Mouse (Mus musculus) spleen, embryonic (tissue): ENCODE measurements around the gene Gm20388.
"Not testable (repeated sequence)": the region's sequence is repeated elsewhere in the genome, so short reads cannot be mapped to it uniquely, and the experiment has no call there.

Experiments
- CTCF ChIA-PET: fragments of 350-600 bp; sonication (Branson Sonifier 250); formaldehyde crosslinking; loops from one replicate; lab custom pipeline; 2022; lab: Charles Lee

Gene Gm20388

GRCm38 (mm10) chr8:120800308-120800865, 889.7 kb downstream of the Gm20388 start:
- CTCF ChIA-PET = interaction anchor here (0.6 to 1.1 kb wide), 6 partner anchors 22 to 126 kb away, joined by 3 to 8 read pairs (median 5); no protein-coding TSS in a partner anchor

- CTCF ChIA-PET = not testable (repeated sequence)
These were observed 893.2 kb downstream of the Gm20388 start for GRCm38 (mm10) chr8:120803661-120804375.

GRCm38 (mm10) chr8:120804741-120805140, 894.1 kb downstream of the Gm20388 start:
- CTCF ChIA-PET = interaction anchor here (0.5 kb wide), 1 partner anchor 128 kb away, joined by 3 read pairs; no protein-coding TSS in a partner anchor

GRCm38 (mm10) chr8:120806780-120807264, 896.2 kb downstream of the Gm20388 start:
- CTCF ChIA-PET = interaction anchor here (0.6 to 2.8 kb wide), 3 partner anchors 81 to 403 kb away, joined by 4 to 17 read pairs (median 4); no protein-coding TSS in a partner anchor

- CTCF ChIA-PET = interaction anchor here (0.7 to 2.8 kb wide), 3 partner anchors 128 to 404 kb away, joined by 3 to 17 read pairs (median 4); no protein-coding TSS in a partner anchor
These were observed 897.1 kb downstream of the Gm20388 start for GRCm38 (mm10) chr8:120807719-120808118.

GRCm38 (mm10) chr8:120809050-120809449, 898.4 kb downstream of the Gm20388 start:
- CTCF ChIA-PET = interaction anchor here (2.8 kb wide), 1 partner anchor 130 kb away, joined by 17 read pairs; no protein-coding TSS in a partner anchor

GRCm38 (mm10) chr8:120811953-120812352, 901.3 kb downstream of the Gm20388 start:
- CTCF ChIA-PET = no interaction called here

GRCm38 (mm10) chr8:120813028-120813427, 902.4 kb downstream of the Gm20388 start:
- CTCF ChIA-PET = no interaction called here

- CTCF ChIA-PET = no interaction called here
These were observed 903.2 kb downstream of the Gm20388 start for GRCm38 (mm10) chr8:120813839-120814238.

- CTCF ChIA-PET = interaction anchor here (0.7 kb wide), 1 partner anchor 134 kb away, joined by 3 read pairs; no protein-coding TSS in a partner anchor
These were observed 905.7 kb downstream of the Gm20388 start for GRCm38 (mm10) chr8:120816371-120816770.

- CTCF ChIA-PET = interaction anchor here (0.7 kb wide), 1 partner anchor 131 kb away, joined by 3 read pairs; no protein-coding TSS in a partner anchor
These were observed 909.3 kb downstream of the Gm20388 start for GRCm38 (mm10) chr8:120819906-120820305.

GRCm38 (mm10) chr8:120821399-120822170, 910.9 kb downstream of the Gm20388 start:
- CTCF ChIA-PET = interaction anchor here (0.7 kb wide), 3 partner anchors 74 to 1246 kb away, joined by 8 to 15 read pairs (median 9); no protein-coding TSS in a partner anchor

GRCm38 (mm10) chr8:120823331-120823730, 912.7 kb downstream of the Gm20388 start:
- CTCF ChIA-PET = no interaction called here

GRCm38 (mm10) chr8:120823887-120824286, 913.2 kb downstream of the Gm20388 start:
- CTCF ChIA-PET = no interaction called here

GRCm38 (mm10) chr8:120824638-120825037, 914.0 kb downstream of the Gm20388 start:
- CTCF ChIA-PET = no interaction called here

- CTCF ChIA-PET = interaction anchor here (0.6 kb wide), 1 partner anchor 204 kb away, joined by 3 read pairs; no protein-coding TSS in a partner anchor
These were observed 917.6 kb downstream of the Gm20388 start for GRCm38 (mm10) chr8:120828279-120828678.

GRCm38 (mm10) chr8:120830661-120831060, 920.0 kb downstream of the Gm20388 start:
- CTCF ChIA-PET = interaction anchor here (0.5 to 0.6 kb wide), 2 partner anchors 439 to 1455 kb away, joined by 3 to 6 read pairs; no protein-coding TSS in a partner anchor

- CTCF ChIA-PET = no interaction called here
These were observed 921.4 kb downstream of the Gm20388 start for GRCm38 (mm10) chr8:120832022-120832421.

- CTCF ChIA-PET = no interaction called here
These were observed 922.6 kb downstream of the Gm20388 start for GRCm38 (mm10) chr8:120833196-120833595.

- CTCF ChIA-PET = no interaction called here
These were observed 928.4 kb downstream of the Gm20388 start for GRCm38 (mm10) chr8:120839031-120839430.

- CTCF ChIA-PET = no interaction called here
These were observed 932.4 kb downstream of the Gm20388 start for GRCm38 (mm10) chr8:120843084-120843483.
